Mouse (Mus musculus): Measurements from ENCODE around the gene Nr2f2. TPM values are rescaled to one million over a fixed set of nuclear protein-coding genes. Genes with fewer than 3 reads are reported as not detected.

The Nr2f2 gene
- polyA plus RNA-seq, 1 experiment from 2014 or later: 55.5 TPM

- H3K27me3 ChIP-seq (replicated peaks; ENCODE audit: control insufficient read depth, insufficient read depth, low read length): peaks cover 98% of the 10 kb centered on the region
- ATAC-seq (ENCODE audit: low read depth) (no peak), DNase-seq (ENCODE audit: low spot score) (no peak)
- H3K36me3 ChIP-seq (ENCODE audit: control insufficient read depth, insufficient read depth, low read length): no peaks in the 10 kb centered on the region
- H3K9ac ChIP-seq (ENCODE audit: low read depth, low read length): no peak overlapping the region
- no peaks in the 10 kb centered on the region for H3K9me3 ChIP-seq (ENCODE audit: control insufficient read depth, low read length)
- no peak overlapping the region for H3K4me3 ChIP-seq (ENCODE audit: low read depth, low read length)
- H3K4me1 ChIP-seq (ENCODE audit: control insufficient read depth, insufficient read depth, low read length): 0 out of 2 replicates have a peak, but pooled peaks cover 3% of the 10 kb centered on the region
- 58% methylated on average over 3 of the region's 3 CpGs for WGBS
- H3K27ac ChIP-seq (replicated peaks; ENCODE audit: low read depth, low read length): no peak overlapping the region
- H3K4me2 ChIP-seq (ENCODE audit: low read depth, low read length): no peak overlapping the region; the same call in 1 of the 2 replicates
These were observed 30.4 kb downstream of the Nr2f2 start for GRCm38 (mm10) chr7:70336126-70336525.

DNA sequence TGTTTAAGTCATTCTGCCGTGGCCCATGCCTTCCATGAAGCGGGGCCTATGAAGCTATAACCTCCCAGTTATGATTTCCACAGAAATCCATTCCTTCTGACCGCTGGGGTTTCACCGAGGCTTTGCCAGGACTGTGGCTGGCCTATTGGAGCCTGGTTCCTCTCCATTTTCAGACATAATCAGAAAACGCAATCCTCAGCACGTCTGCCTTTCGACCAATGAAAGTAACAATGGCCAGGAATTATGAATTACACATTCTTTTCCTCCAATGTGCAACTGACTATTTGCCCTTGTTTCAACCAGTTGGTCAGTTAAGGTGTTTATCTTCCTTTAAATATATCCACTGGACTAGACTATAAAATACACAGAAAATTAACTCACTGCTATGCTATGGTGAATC, 31.1 kb downstream of the Nr2f2 start:
- 21% methylated on average over 7 of the region's 7 CpGs for WGBS
- 0 out of 2 replicates have a peak overlapping the region, but pooled peaks have one; percentile 11 for H3K27ac ChIP-seq (replicated peaks; ENCODE audit: low read depth, low read length)
- peaks cover 7% of the 10 kb centered on the region; the same call in 1 of the 2 replicates for H3K4me1 ChIP-seq (ENCODE audit: control insufficient read depth, insufficient read depth, low read length)
- peaks cover 97% of the 10 kb centered on the region for H3K27me3 ChIP-seq (replicated peaks; ENCODE audit: control insufficient read depth, insufficient read depth, low read length)
- no peak overlapping the region for H3K4me3 ChIP-seq (ENCODE audit: low read depth, low read length)
- H3K4me2 ChIP-seq (ENCODE audit: low read depth, low read length): 0 out of 2 replicates have a peak overlapping the region, but pooled peaks have one; percentile 51
- H3K36me3 ChIP-seq (ENCODE audit: control insufficient read depth, insufficient read depth, low read length): no peaks in the 10 kb centered on the region
- H3K9me3 ChIP-seq (ENCODE audit: control insufficient read depth, low read length): no peaks in the 10 kb centered on the region
- DNase-seq (ENCODE audit: low spot score): no peak
- H3K9ac ChIP-seq (ENCODE audit: low read depth, low read length): no peak overlapping the region
- no peak for ATAC-seq (ENCODE audit: low read depth)

- Histone ChIP-seq H3K4me3 (ENCODE audit: low read depth, low read length) (peak overlapping the region; percentile 23), H3K36me3 (ENCODE audit: control insufficient read depth, insufficient read depth, low read length) (no peaks in the 10 kb centered on the region), H3K27ac (replicated peaks; ENCODE audit: low read depth, low read length) (0 out of 2 replicates have a peak overlapping the region, but pooled peaks have one; percentile 34), H3K27me3 (replicated peaks; ENCODE audit: control insufficient read depth, insufficient read depth, low read length) (peaks cover 96% of the 10 kb centered on the region), H3K4me2 (ENCODE audit: low read depth, low read length) (peak overlapping the region; percentile 51), H3K9ac (ENCODE audit: low read depth, low read length) (peak overlapping the region; percentile 49; the same call in 1 of the 2 replicates), H3K4me1 (ENCODE audit: control insufficient read depth, insufficient read depth, low read length) (peaks cover 7% of the 10 kb centered on the region; the same call in 1 of the 2 replicates), H3K9me3 (ENCODE audit: control insufficient read depth, low read length) (no peaks in the 10 kb centered on the region)
- DNase-seq (ENCODE audit: low spot score) (peak; percentile 83), ATAC-seq (ENCODE audit: low read depth) (peak; percentile 45; the same call in 1 of the 2 replicates)
- under 1% methylated on average over 17 of the region's 17 CpGs for WGBS
These were observed 31.7 kb downstream of the Nr2f2 start for GRCm38 (mm10) chr7:70334836-70335235.

DNA sequence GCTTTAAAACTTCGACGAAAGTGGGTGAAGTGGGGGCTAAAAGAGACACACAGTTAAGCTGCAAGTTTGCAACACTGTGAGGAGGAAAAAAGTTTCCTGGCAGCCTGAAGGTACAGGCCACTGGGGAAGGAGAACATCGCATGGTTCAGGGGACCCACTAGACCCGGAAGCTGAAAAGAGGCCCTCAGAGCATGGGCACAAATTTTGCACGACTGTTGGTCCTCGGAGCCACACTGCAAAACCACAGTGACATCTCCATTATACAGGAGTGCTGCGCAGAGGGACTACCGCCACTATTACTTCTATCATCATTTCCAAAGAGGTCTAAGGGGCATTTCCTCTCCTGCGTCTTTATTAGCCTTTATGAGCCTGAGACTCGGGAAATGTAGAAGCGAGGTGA, 32.7 kb downstream of the Nr2f2 start:
- H3K36me3 ChIP-seq (ENCODE audit: control insufficient read depth, insufficient read depth, low read length): no peaks in the 10 kb centered on the region
- WGBS: 22% methylated on average over 11 of the region's 11 CpGs
- no peak overlapping the region for H3K4me2 ChIP-seq (ENCODE audit: low read depth, low read length)
- H3K4me3 ChIP-seq (ENCODE audit: low read depth, low read length): no peak overlapping the region
- peaks cover 7% of the 10 kb centered on the region; the same call in 1 of the 2 replicates for H3K4me1 ChIP-seq (ENCODE audit: control insufficient read depth, insufficient read depth, low read length)
- DNase-seq (ENCODE audit: low spot score) (no peak), ATAC-seq (ENCODE audit: low read depth) (no peak)
- H3K27me3 ChIP-seq (replicated peaks; ENCODE audit: control insufficient read depth, insufficient read depth, low read length): peaks cover 96% of the 10 kb centered on the region
- H3K9me3 ChIP-seq (ENCODE audit: control insufficient read depth, low read length): no peaks in the 10 kb centered on the region
- no peak overlapping the region for H3K9ac ChIP-seq (ENCODE audit: low read depth, low read length)
- no peak overlapping the region for H3K27ac ChIP-seq (replicated peaks; ENCODE audit: low read depth, low read length)

DNA sequence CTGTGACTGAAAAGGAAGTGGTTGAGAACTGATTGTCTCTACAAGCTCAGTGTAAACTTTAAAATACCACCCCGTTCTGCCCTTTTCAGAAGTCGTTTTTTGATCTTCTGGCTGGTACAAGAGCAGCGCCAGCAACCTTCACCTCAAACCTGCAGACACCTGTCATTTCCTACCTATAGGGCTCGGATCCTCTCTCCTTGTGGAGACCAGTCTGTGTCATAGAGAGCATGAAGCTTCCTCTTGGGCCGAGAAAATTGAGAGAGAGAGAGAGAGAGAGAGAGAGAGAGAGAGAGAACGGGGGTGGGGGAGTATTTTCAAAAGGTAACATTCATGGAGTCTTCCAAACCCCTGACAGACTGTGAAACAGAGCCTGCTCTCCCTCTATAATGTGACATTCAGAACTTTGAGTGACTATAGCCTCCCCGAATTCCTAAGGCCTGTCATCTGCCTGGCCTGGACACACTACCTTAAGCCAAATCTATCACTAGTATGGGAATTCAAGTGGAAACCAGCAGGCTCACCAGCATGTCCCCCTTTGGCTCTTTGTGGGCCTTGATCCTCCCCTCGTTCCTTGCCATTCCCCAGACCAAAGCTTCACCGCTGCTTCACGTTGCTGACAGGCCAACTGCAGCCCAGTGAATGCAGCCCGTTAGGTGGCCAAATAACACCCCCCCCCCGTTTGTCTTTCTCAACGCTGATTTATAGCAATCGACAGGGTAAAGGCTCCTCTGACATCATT, 33.4 kb downstream of the Nr2f2 start:
- H3K4me2 ChIP-seq (ENCODE audit: low read depth, low read length): no peak overlapping the region
- H3K27me3 ChIP-seq (replicated peaks; ENCODE audit: control insufficient read depth, insufficient read depth, low read length): peaks cover 95% of the 10 kb centered on the region
- ATAC-seq (ENCODE audit: low read depth) (no peak), DNase-seq (ENCODE audit: low spot score) (no peak)
- H3K4me3 ChIP-seq (ENCODE audit: low read depth, low read length): no peak overlapping the region
- no peaks in the 10 kb centered on the region for H3K9me3 ChIP-seq (ENCODE audit: control insufficient read depth, low read length)
- WGBS: 20% methylated on average over 14 of the region's 14 CpGs
- H3K4me1 ChIP-seq (ENCODE audit: control insufficient read depth, insufficient read depth, low read length): peaks cover 7% of the 10 kb centered on the region; the same call in 1 of the 2 replicates
- no peak overlapping the region for H3K9ac ChIP-seq (ENCODE audit: low read depth, low read length)
- H3K27ac ChIP-seq (replicated peaks; ENCODE audit: low read depth, low read length): no peak overlapping the region
- no peaks in the 10 kb centered on the region for H3K36me3 ChIP-seq (ENCODE audit: control insufficient read depth, insufficient read depth, low read length)

- no peaks in the 10 kb centered on the region for H3K36me3 ChIP-seq (ENCODE audit: control insufficient read depth, insufficient read depth, low read length)
- no peaks in the 10 kb centered on the region for H3K9me3 ChIP-seq (ENCODE audit: control insufficient read depth, low read length)
- ATAC-seq (ENCODE audit: low read depth) (0 out of 2 replicates have a peak, but pooled peaks have one; percentile 1), DNase-seq (ENCODE audit: low spot score) (no peak)
- H3K4me3 ChIP-seq (ENCODE audit: low read depth, low read length): peak overlapping the region; percentile 43
- H3K27me3 ChIP-seq (replicated peaks; ENCODE audit: control insufficient read depth, insufficient read depth, low read length): peaks cover 95% of the 10 kb centered on the region
- H3K4me2 ChIP-seq (ENCODE audit: low read depth, low read length): peak overlapping the region; percentile 67
- H3K4me1 ChIP-seq (ENCODE audit: control insufficient read depth, insufficient read depth, low read length): peaks cover 7% of the 10 kb centered on the region; the same call in 1 of the 2 replicates
- peak overlapping the region; percentile 55; the same call in 1 of the 2 replicates for H3K9ac ChIP-seq (ENCODE audit: low read depth, low read length)
- WGBS: 6% methylated on average over 26 of the region's 26 CpGs
- H3K27ac ChIP-seq (replicated peaks; ENCODE audit: low read depth, low read length): peak overlapping the region; percentile 22; the same call in 1 of the 2 replicates
These were observed 34.3 kb downstream of the Nr2f2 start for GRCm38 (mm10) chr7:70332064-70332850.

GRCm38 (mm10) chr7:70331243-70332063, 35.1 kb downstream of the Nr2f2 start:
- WGBS: under 1% methylated on average over 45 of the region's 48 CpGs
- H3K4me1 ChIP-seq (ENCODE audit: control insufficient read depth, insufficient read depth, low read length): peaks cover 7% of the 10 kb centered on the region; the same call in 1 of the 2 replicates

More at GRCm38 (mm10) chr7:70331243-70332063, 35.1 kb downstream of the Nr2f2 start:
- peak overlapping the region; percentile 22; the same call in 1 of the 2 replicates for H3K27ac ChIP-seq (replicated peaks; ENCODE audit: low read depth, low read length)
- H3K27me3 ChIP-seq (replicated peaks; ENCODE audit: control insufficient read depth, insufficient read depth, low read length): peaks cover 95% of the 10 kb centered on the region
- no peaks in the 10 kb centered on the region for H3K9me3 ChIP-seq (ENCODE audit: control insufficient read depth, low read length)
- DNase-seq (ENCODE audit: low spot score) (peak; percentile 87), ATAC-seq (ENCODE audit: low read depth) (peak; percentile 66)
- H3K9ac ChIP-seq (ENCODE audit: low read depth, low read length): peak overlapping the region; percentile 55
- no peaks in the 10 kb centered on the region for H3K36me3 ChIP-seq (ENCODE audit: control insufficient read depth, insufficient read depth, low read length)
- peak overlapping the region; percentile 43 for H3K4me3 ChIP-seq (ENCODE audit: low read depth, low read length)
- peak overlapping the region; percentile 67 for H3K4me2 ChIP-seq (ENCODE audit: low read depth, low read length)
